Comparison of ENCODE assay signal across 9 mouse cellular contexts in genomic region chr5:118066828-118067227, GRCm38 (mm10). TPM values are rescaled to one million over a fixed set of nuclear protein-coding genes. Genes with fewer than 3 reads are reported as not detected.
A peak's percentile ranks its signal among the peaks of the same experiment; 100 is the strongest.
DNase-seq lines count a peak whose midpoint lies in the region; ATAC-seq and TF ChIP-seq lines count a peak whose summit lies in the region.
"Had no signal": no experiment of that assay in that cellular context is flagged by ENCODE, and none has a peak within 500 bp of the region (broad histone marks: within the 10 kb centered on the region; RNA-seq: fewer than 3 reads in every experiment).

No protein-coding gene starts in this region.

- no peak overlapping the region for H3K4me2 ChIP-seq in forebrain, embryonic 11.5 days (ENCODE audit: low read depth, low read length, severe bottlenecking)
- H3K4me2 ChIP-seq in forebrain, embryonic 16.5 days (ENCODE audit: low read length): no peak overlapping the region
- no peak overlapping the region for H3K4me2 ChIP-seq in midbrain, embryonic 12.5 days (replicated peaks)
- H3K4me2 ChIP-seq: stomach, embryonic 15.5 days had no signal

- TF ChIP-seq CTCF in brain, embryonic 14.5 days (IDR thresholded peaks at IDR 0.05; ENCODE audit: borderline replicate concordance, extremely low read depth, insufficient read depth, insufficient read length): peak; percentile 78

- intact Hi-C loops in left cerebral cortex, postnatal 14 days (cut with DNase I): no loop called here

- H3K4me3 ChIP-seq in forebrain, embryonic 11.5 days (ENCODE audit: low read depth, low read length): no peak overlapping the region
- no peak overlapping the region for H3K4me3 ChIP-seq in forebrain, embryonic 16.5 days (replicated peaks; ENCODE audit: low read length)
- no peak overlapping the region for H3K4me3 ChIP-seq in midbrain, embryonic 12.5 days
- H3K4me3 ChIP-seq: stomach, embryonic 15.5 days had no signal

- ATAC-seq in forebrain, embryonic 11.5 days (replicated peaks; ENCODE audit: low FRiP score): no peak
- no peak for ATAC-seq in forebrain, embryonic 16.5 days
- ATAC-seq in midbrain, embryonic 12.5 days (ENCODE audit: low FRiP score, low read depth): no peak

- 66% methylated on average over 5 of the region's 5 CpGs for WGBS in forebrain, embryonic 11.5 days
- WGBS in forebrain, embryonic 16.5 days: 56% methylated on average over 5 of the region's 5 CpGs
- WGBS in midbrain, embryonic 12.5 days: 55% methylated on average over 5 of the region's 5 CpGs

- H3K9me3 ChIP-seq in forebrain, embryonic 11.5 days (ENCODE audit: control insufficient read depth, low read length): no peaks in the 10 kb centered on the region
- H3K9me3 ChIP-seq in forebrain, embryonic 16.5 days (ENCODE audit: control insufficient read depth, low read length): no peaks in the 10 kb centered on the region
- no peaks in the 10 kb centered on the region for H3K9me3 ChIP-seq in midbrain, embryonic 12.5 days
- H3K9me3 ChIP-seq: stomach, embryonic 15.5 days had no signal

- peak; percentile 85 for DNase-seq in forebrain, embryonic 11.5 days (ENCODE audit: low spot score)
- peak; percentile 65 to 70 for DNase-seq in CD8-positive naive resting alpha-beta T cell, adult 2 months (ENCODE audit: low read depth in 2 of 2, low spot score in 2 of 2)
- DNase-seq in brain, embryonic 14.5 days (ENCODE audit: low read depth): peak; percentile 64
- DNase-seq in gastrocnemius, postnatal 10 days: peak; percentile 85
- DNase-seq in left cerebral cortex, postnatal 14 days (ENCODE audit: low spot score in 2 of 2): peak; percentile 69 to 79
- peak; percentile 94 for DNase-seq in testis, postnatal 10 days (ENCODE audit: low spot score)

- TF ChIP-seq POLR2A in brain, embryonic 14.5 days (IDR thresholded peaks at IDR 0.05; ENCODE audit: borderline replicate concordance, extremely low read depth, insufficient read depth, insufficient read length, poor library complexity, severe bottlenecking): no peak

- no peak overlapping the region for H3K27ac ChIP-seq in forebrain, embryonic 11.5 days (ENCODE audit: low read depth, low read length)
- H3K27ac ChIP-seq in forebrain, embryonic 16.5 days (ENCODE audit: low read length): no peak overlapping the region
- H3K27ac ChIP-seq in midbrain, embryonic 12.5 days (replicated peaks): 0 out of 2 replicates have a peak overlapping the region, but pooled peaks have one; percentile 42
- H3K27ac ChIP-seq: stomach, embryonic 15.5 days had no signal

- H3K9ac ChIP-seq in forebrain, embryonic 11.5 days (ENCODE audit: low read length): no peak overlapping the region
- no peak overlapping the region for H3K9ac ChIP-seq in forebrain, embryonic 16.5 days (replicated peaks; ENCODE audit: low read depth, low read length)
- no peak overlapping the region for H3K9ac ChIP-seq in midbrain, embryonic 12.5 days (replicated peaks)
- H3K9ac ChIP-seq: stomach, embryonic 15.5 days had no signal

- H3K4me1 ChIP-seq in forebrain, embryonic 11.5 days (replicated peaks; ENCODE audit: control insufficient read depth, insufficient read depth, low read length): peaks cover 10% of the 10 kb centered on the region
- H3K4me1 ChIP-seq in forebrain, embryonic 16.5 days (replicated peaks; ENCODE audit: control insufficient read depth, insufficient read depth, low read length): peaks cover 31% of the 10 kb centered on the region
- H3K4me1 ChIP-seq in midbrain, embryonic 12.5 days: peaks cover 36% of the 10 kb centered on the region

- no peaks in the 10 kb centered on the region for H3K27me3 ChIP-seq in forebrain, embryonic 11.5 days (ENCODE audit: control insufficient read depth, insufficient read depth, low read length)
- no peaks in the 10 kb centered on the region for H3K27me3 ChIP-seq in forebrain, embryonic 16.5 days (replicated peaks; ENCODE audit: control insufficient read depth, insufficient read depth, low read length)
- H3K27me3 ChIP-seq in midbrain, embryonic 12.5 days: no peaks in the 10 kb centered on the region
- H3K27me3 ChIP-seq: stomach, embryonic 15.5 days had no signal

- H3K36me3 ChIP-seq in forebrain, embryonic 11.5 days (ENCODE audit: control insufficient read depth, insufficient read depth, low read length): no peaks in the 10 kb centered on the region; the same call in 1 of the 2 replicates
- H3K36me3 ChIP-seq in forebrain, embryonic 16.5 days (ENCODE audit: control insufficient read depth, insufficient read depth): no peaks in the 10 kb centered on the region
- peaks cover 38% of the 10 kb centered on the region for H3K36me3 ChIP-seq in midbrain, embryonic 12.5 days

RNA-seq across cellular contexts. Expression of gene Tesc, which starts 39.3 kb away (rescaled TPM):
- 0.91 and 1.8 TPM in 2 replicates for polyA plus RNA-seq in forebrain, embryonic 11.5 days (2014; fragmentation: Nextera tagmentation; extraction: Ambion mirVana)
- 7.7 and 10.3 TPM in 2 replicates for polyA plus RNA-seq in forebrain, embryonic 16.5 days (2015; fragmentation: Nextera tagmentation; extraction: Ambion mirVana)
- 2.6 and 3.0 TPM in 2 replicates for polyA plus RNA-seq in brain, embryonic 14.5 days (2012; rRNA removed)
- total RNA-seq in gastrocnemius, postnatal 10 days (2021): 1 to 10 TPM in 1 of 2 experiments, under 1 TPM in 1; 0.70 to 1.4 TPM
- total RNA-seq in left cerebral cortex, postnatal 14 days (2021): 10 to 100 TPM; 58.0 to 60.3 TPM
- 1.5 and 1.8 TPM in 2 replicates for polyA plus RNA-seq in midbrain, embryonic 12.5 days (2016; fragmentation: Nextera tagmentation; extraction: Ambion mirVana)
